Mouse (Mus musculus) hindbrain, embryonic 16.5 days (tissue): ENCODE measurements at regions not wholly inside any gene's neighbourhood (a gene's known extent, or its start where the extent isn't known, plus 50 kb on each side); places are given as distances from the start of the nearest gene placed in this dataset.

Experiments
- ATAC-seq: fragments of 200-750 bp; cut with Nextera tagmentation; 2 replicates; pipeline ENCODE4 v1.8.0; 2017; ENCODE audit warnings: moderate TSS enrichment, moderate library complexity
- H3K27ac ChIP-seq: fragments of 300-500 bp; sonication (generic); 2 replicates; pipeline ENCODE4 v1.5.1; 2014; ENCODE audit warnings: low read depth, mild to moderate bottlenecking, control low read depth, low read length, moderate library complexity
- H3K27me3 ChIP-seq: fragments of 300-500 bp; sonication (generic); replicated peaks from 2 replicates; pipeline ENCODE4 v1.6.1; 2014; ENCODE audit warnings: low read length; ENCODE audit not compliant: control insufficient read depth, insufficient read depth
- H3K36me3 ChIP-seq: fragments of 300-500 bp; sonication (generic); 2 replicates; pipeline ENCODE4 v1.6.1; 2014; ENCODE audit warnings: mild to moderate bottlenecking, low read length, moderate library complexity, mixed read lengths; ENCODE audit not compliant: control insufficient read depth, insufficient read depth
- H3K4me1 ChIP-seq: fragments of 300-500 bp; sonication (generic); 2 replicates; pipeline ENCODE4 v1.6.1; 2014; ENCODE audit warnings: low read depth, low read length; ENCODE audit not compliant: control insufficient read depth, insufficient read depth
- H3K4me2 ChIP-seq: fragments of 300-500 bp; sonication (generic); 2 replicates; pipeline ENCODE4 v1.6.1; 2014; ENCODE audit warnings: mild to moderate bottlenecking, low read length, control low read depth, moderate library complexity
- H3K4me3 ChIP-seq: fragments of 300-500 bp; sonication (generic); 2 replicates; pipeline ENCODE4 v1.5.1; 2014; ENCODE audit warnings: mild to moderate bottlenecking, low read length, control low read depth, moderate library complexity
- H3K9ac ChIP-seq: fragments of 300-500 bp; sonication (generic); 2 replicates; pipeline ENCODE4 v1.6.1; 2014; ENCODE audit warnings: low read depth, mild to moderate bottlenecking, control low read depth, low read length, moderate library complexity
- H3K9me3 ChIP-seq: fragments of 300-500 bp; sonication (generic); 2 replicates; pipeline ENCODE4 v1.6.1; 2014; ENCODE audit warnings: mild to moderate bottlenecking, low read length, moderate library complexity; ENCODE audit not compliant: control insufficient read depth
- WGBS: fragments of 180-500 bp; shearing (Covaris S2); extraction: QIAGEN DNeasy Blood & Tissue Kit; methylation state at CpG from one replicate; pipeline ENCODE4 v1.1.7; 2014; 5-methylcytosine and 5-hydroxymethylcytosine counted together

- WGBS, result 98% methylated on average over 2 of the region's 2 CpGs
- no peak overlapping the region for H3K4me3 ChIP-seq
- no peak overlapping the region for H3K9ac ChIP-seq
- ATAC-seq, result no peak
- no peaks in the 10 kb centered on the region for H3K9me3 ChIP-seq
- H3K36me3 ChIP-seq, result no peaks in the 10 kb centered on the region
- no peak overlapping the region for H3K27ac ChIP-seq
- no peak overlapping the region for H3K4me2 ChIP-seq
- H3K27me3 ChIP-seq, result no peaks in the 10 kb centered on the region
- no peaks in the 10 kb centered on the region for H3K4me1 ChIP-seq
Observed at GRCm38 (mm10) chr8:112933815-112934214, 364.0 kb downstream of the Cntnap4 start.

- H3K4me1 ChIP-seq, result no peaks in the 10 kb centered on the region
- H3K4me3 ChIP-seq, result no peak overlapping the region
- H3K9ac ChIP-seq, result no peak overlapping the region
- no peak overlapping the region for H3K4me2 ChIP-seq
- WGBS, result 58% methylated on average over 3 of the region's 3 CpGs
- H3K27me3 ChIP-seq, result no peaks in the 10 kb centered on the region
- H3K36me3 ChIP-seq, result no peaks in the 10 kb centered on the region
- no peaks in the 10 kb centered on the region for H3K9me3 ChIP-seq
- no peak overlapping the region for H3K27ac ChIP-seq
- ATAC-seq, result no peak
Observed at GRCm38 (mm10) chr8:112935411-112935810, 365.6 kb downstream of the Cntnap4 start.

GRCm38 (mm10) chr8:112935897-112936719 lies 366.3 kb downstream of the Cntnap4 start:
- Histone ChIP-seq H3K9me3 (no peaks in the 10 kb centered on the region), H3K27ac (no peak overlapping the region), H3K4me1 (no peaks in the 10 kb centered on the region), H3K4me3 (no peak overlapping the region), H3K27me3 (no peaks in the 10 kb centered on the region), H3K36me3 (no peaks in the 10 kb centered on the region), H3K4me2 (no peak overlapping the region), H3K9ac (no peak overlapping the region)
- WGBS, result 59% methylated on average over 9 of the region's 9 CpGs
- no peak for ATAC-seq

- Histone ChIP-seq H3K9ac (no peak overlapping the region), H3K4me1 (no peaks in the 10 kb centered on the region), H3K27ac (no peak overlapping the region), H3K4me2 (no peak overlapping the region), H3K4me3 (no peak overlapping the region), H3K9me3 (no peaks in the 10 kb centered on the region), H3K36me3 (no peaks in the 10 kb centered on the region), H3K27me3 (no peaks in the 10 kb centered on the region)
- WGBS, result 7% methylated on average over 6 of the region's 6 CpGs
- ATAC-seq, result no peak
Observed at GRCm38 (mm10) chr8:112972418-112972817, 402.6 kb downstream of the Cntnap4 start.

GRCm38 (mm10) chr8:112975734-112976133 lies 405.9 kb downstream of the Cntnap4 start:
- Histone ChIP-seq H3K4me3 (no peak overlapping the region), H3K9me3 (no peaks in the 10 kb centered on the region), H3K4me1 (no peaks in the 10 kb centered on the region), H3K27me3 (no peaks in the 10 kb centered on the region), H3K4me2 (no peak overlapping the region), H3K9ac (no peak overlapping the region), H3K27ac (no peak overlapping the region), H3K36me3 (no peaks in the 10 kb centered on the region)
- WGBS, result 82% methylated on average over 2 of the region's 2 CpGs
- no peak for ATAC-seq

- no peaks in the 10 kb centered on the region for H3K4me1 ChIP-seq
- no peaks in the 10 kb centered on the region for H3K27me3 ChIP-seq
- WGBS, result 93% methylated on average over 2 of the region's 2 CpGs
- H3K36me3 ChIP-seq, result no peaks in the 10 kb centered on the region
- no peak overlapping the region for H3K27ac ChIP-seq
- no peak for ATAC-seq
- no peak overlapping the region for H3K9ac ChIP-seq
- no peak overlapping the region for H3K4me2 ChIP-seq
- H3K4me3 ChIP-seq, result no peak overlapping the region
- H3K9me3 ChIP-seq, result no peaks in the 10 kb centered on the region
Observed at GRCm38 (mm10) chr8:112976312-112976711, 406.5 kb downstream of the Cntnap4 start.

GRCm38 (mm10) chr8:112993781-112994180 lies 423.9 kb downstream of the Cntnap4 start:
- 85% methylated on average over 4 of the region's 4 CpGs for WGBS
- Histone ChIP-seq H3K36me3 (no peaks in the 10 kb centered on the region), H3K4me3 (no peak overlapping the region), H3K4me1 (no peaks in the 10 kb centered on the region), H3K9ac (no peak overlapping the region), H3K27ac (no peak overlapping the region), H3K4me2 (no peak overlapping the region), H3K27me3 (no peaks in the 10 kb centered on the region), H3K9me3 (no peaks in the 10 kb centered on the region)
- no peak for ATAC-seq

- H3K9me3 ChIP-seq, result no peaks in the 10 kb centered on the region
- H3K36me3 ChIP-seq, result no peaks in the 10 kb centered on the region
- 72% methylated on average over 4 of the region's 4 CpGs for WGBS
- no peak overlapping the region for H3K4me2 ChIP-seq
- H3K27ac ChIP-seq, result no peak overlapping the region
- no peaks in the 10 kb centered on the region for H3K4me1 ChIP-seq
- no peaks in the 10 kb centered on the region for H3K27me3 ChIP-seq
- no peak overlapping the region for H3K4me3 ChIP-seq
- ATAC-seq, result no peak
- H3K9ac ChIP-seq, result no peak overlapping the region
Observed at GRCm38 (mm10) chr8:113007356-113007755, 437.5 kb downstream of the Cntnap4 start.

- no peaks in the 10 kb centered on the region for H3K9me3 ChIP-seq
- H3K9ac ChIP-seq, result no peak overlapping the region
- no peak overlapping the region for H3K4me2 ChIP-seq
- 81% methylated on average over 9 of the region's 9 CpGs for WGBS
- H3K27ac ChIP-seq, result no peak overlapping the region
- no peaks in the 10 kb centered on the region for H3K36me3 ChIP-seq
- no peak overlapping the region for H3K4me3 ChIP-seq
- no peak for ATAC-seq
- no peaks in the 10 kb centered on the region for H3K27me3 ChIP-seq
- H3K4me1 ChIP-seq, result no peaks in the 10 kb centered on the region
Observed at GRCm38 (mm10) chr8:113028880-113029279, 459.0 kb downstream of the Cntnap4 start.
